In genomic region chr15:63611161-63611560, GRCm38 (mm10) we compare ENCODE assay signal across 15 mouse cellular contexts.
A peak's percentile ranks its signal among the peaks of the same experiment; 100 is the strongest.
DNase-seq lines count a peak whose midpoint lies in the region.
"Had no signal": no experiment of that assay in that cellular context is flagged by ENCODE, and none has a peak within 500 bp of the region (broad histone marks: within the 10 kb centered on the region; RNA-seq: fewer than 3 reads in every experiment).

No protein-coding gene starts in this region.

- 6% methylated on average over 3 of the region's 3 CpGs for WGBS in macrophage (ENCODE audit: missing documents)

- peak overlapping the region; percentile 96 for H3K27ac ChIP-seq in macrophage
- H3K27ac ChIP-seq: hindbrain, embryonic 12.5 days; left cerebral cortex, adult 2 months; limb, embryonic 15.5 days; midbrain, embryonic 15.5 days had no signal

- DNase-seq in kidney, adult 9 months, result peak; percentile 7
- no peak for DNase-seq in kidney, postnatal 10 days
- DNase-seq in CD4-positive helper T cell, adult 2 months (ENCODE audit: low read depth, low spot score), result peak; percentile 20
- DNase-seq in thymus, postnatal 0 days (ENCODE audit: low spot score), result peak; percentile 65
- DNase-seq in embryo, embryonic 11 days, result no peak
- DNase-seq in cerebellum, adult 11-12 months, result no peak
- DNase-seq in left cerebral cortex, adult 8-10 months (ENCODE audit: low spot score in 2 of 2), result no peak
- DNase-seq: cerebellum, adult 2 months; kidney, postnatal 4 days; right cerebral cortex, adult 18-20 months had no signal

- H3K4me3 ChIP-seq in macrophage (ENCODE audit: inconsistent target), result no peak overlapping the region
- H3K4me3 ChIP-seq: hindbrain, embryonic 12.5 days; left cerebral cortex, adult 2 months; limb, embryonic 15.5 days; midbrain, embryonic 15.5 days had no signal

- no peaks in the 10 kb centered on the region for H3K79me2 ChIP-seq in macrophage (ENCODE audit: inconsistent target)

- H3K36me3 ChIP-seq in macrophage (ENCODE audit: inconsistent target), result no peaks in the 10 kb centered on the region
- H3K36me3 ChIP-seq: hindbrain, embryonic 12.5 days; limb, embryonic 15.5 days; midbrain, embryonic 15.5 days had no signal

Comparison
In these comparisons a context has a peak if more than half of its experiments do, and no peak if none do; other contexts are left out.
1. DNase-seq: peak in kidney, adult 9 months (single experiment), CD4-positive helper T cell, adult 2 months (single experiment) and thymus, postnatal 0 days (single experiment); none in kidney, postnatal 10 days (single experiment), embryo, embryonic 11 days (single experiment), cerebellum, adult 11-12 months (single experiment) and left cerebral cortex, adult 8-10 months (0 of 2).